Mouse (Mus musculus) inflammation-experienced regulatory T-cells (primary cell): ENCODE data around the gene Vps51. TPM values are rescaled to one million over a fixed set of nuclear protein-coding genes. Genes with fewer than 3 reads are reported as not detected.

Experiments
- polyA plus RNA-seq, 2 experiments: library from polyadenylated mRNA; unstranded; fragments of 100-300 nt; shearing (Covaris generic); gene quantifications; one replicate each; pipeline ENCODE4 v1.2.1; 2017

The Vps51 gene
- 100 to 1,000 TPM in 1 of 2 experiments, 10 to 100 TPM in 1; 79.1 to 114 TPM for polyA plus RNA-seq

DNA sequence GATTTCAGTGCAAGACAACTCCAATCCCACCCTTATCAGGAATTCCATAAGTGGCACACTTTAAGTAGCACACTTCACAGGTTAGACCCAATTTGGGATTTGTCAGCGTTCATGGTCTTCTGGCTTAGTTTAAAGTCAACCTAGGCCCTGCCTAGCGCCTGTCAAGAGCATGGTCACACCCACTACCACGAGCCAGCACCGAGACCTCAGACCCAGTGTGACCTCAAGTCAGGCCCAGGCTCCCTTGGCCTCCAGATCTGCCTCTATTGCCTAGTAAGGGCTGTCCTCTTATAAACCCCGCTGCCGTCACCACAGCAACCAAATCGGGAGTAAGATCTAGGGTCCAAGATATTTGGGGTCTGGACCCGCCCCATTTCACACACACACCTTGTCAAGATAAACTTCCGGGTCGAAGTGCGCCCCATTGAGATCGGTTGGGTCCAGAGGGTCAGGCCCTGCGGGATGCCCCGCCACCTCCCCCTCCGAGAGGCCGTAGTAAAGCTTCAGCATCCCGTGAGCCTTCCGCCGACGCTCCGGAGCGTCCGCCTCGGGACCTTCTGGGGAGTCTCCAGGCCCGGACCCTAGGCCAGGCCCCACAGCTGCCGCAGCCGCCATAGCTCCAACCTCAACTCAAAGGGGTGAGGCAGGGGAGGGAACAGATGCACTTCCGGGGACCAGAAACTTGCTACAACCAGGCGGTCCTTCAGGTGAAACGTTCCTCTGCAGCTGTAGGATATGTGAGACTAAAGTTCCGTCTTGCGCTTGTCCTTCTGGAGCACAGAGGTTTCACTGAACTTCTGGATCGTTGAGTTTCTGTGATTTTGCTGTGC is at the start of gene Vps51:
Gene Vps51 (minus strand): TSS at position 668 of the 830 bp plus-strand sequence.

DNA sequence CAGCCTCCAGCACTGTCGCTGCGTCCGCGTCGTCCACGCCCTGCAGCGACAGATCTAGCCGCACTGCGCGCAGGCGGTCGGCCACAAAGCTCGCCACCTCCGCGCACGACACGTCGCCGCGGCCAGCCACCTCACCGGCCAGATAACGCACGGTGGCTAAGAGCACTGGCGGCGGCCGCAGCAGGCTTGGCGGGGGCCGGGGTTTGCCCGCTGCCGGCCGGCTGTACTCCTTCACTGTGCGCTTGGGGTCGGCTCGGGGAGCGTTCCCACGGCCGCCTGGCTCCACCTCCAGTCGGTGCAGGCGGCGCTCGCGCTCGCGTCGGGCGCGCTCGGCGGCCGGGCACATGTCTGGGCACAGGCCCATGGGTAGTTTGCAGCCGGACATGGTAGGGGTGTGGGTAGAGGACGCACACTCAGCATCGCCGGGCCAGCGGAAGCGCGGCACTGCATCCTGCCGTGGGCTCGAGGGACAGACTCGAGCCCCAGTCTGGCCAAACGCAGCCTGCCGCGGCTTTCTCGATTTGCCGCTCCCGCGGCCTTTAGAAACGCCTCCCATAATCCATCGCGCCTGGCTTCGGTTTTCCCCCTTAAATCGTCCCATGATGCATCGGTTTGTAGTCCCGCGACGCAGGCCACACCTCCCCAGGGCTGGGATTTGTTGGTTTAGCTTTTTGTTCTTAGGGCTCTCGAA is 41.1 kb upstream of the Vps51 start, which contains the start of gene Sac3d1:
Gene Sac3d1 (minus strand): TSS at position 665 of the 691 bp plus-strand sequence.

DNA sequence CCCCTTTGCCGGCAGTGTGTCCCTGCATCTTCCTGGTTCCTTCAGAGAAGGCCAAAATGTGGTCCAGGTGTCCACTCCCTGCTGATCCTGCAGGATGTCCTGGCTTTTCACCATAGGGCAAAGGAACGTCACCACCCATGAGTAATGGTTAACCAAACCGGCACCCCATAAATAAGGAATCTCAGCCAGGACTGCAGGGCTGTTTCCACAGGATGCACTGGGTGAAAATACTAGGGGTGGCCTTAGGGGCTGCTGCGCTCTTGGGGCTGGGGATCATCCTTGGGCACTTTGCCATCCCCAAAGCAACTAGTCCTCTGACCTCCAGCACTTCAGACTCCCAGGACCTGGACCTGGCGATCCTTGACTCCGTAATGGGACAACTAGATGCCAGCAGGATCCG is 28.6 kb upstream of the Vps51 start, which contains the start of gene Naaladl1:
Gene Naaladl1 (plus strand): TSS at position 197 of the 400 bp plus-strand sequence.

DNA sequence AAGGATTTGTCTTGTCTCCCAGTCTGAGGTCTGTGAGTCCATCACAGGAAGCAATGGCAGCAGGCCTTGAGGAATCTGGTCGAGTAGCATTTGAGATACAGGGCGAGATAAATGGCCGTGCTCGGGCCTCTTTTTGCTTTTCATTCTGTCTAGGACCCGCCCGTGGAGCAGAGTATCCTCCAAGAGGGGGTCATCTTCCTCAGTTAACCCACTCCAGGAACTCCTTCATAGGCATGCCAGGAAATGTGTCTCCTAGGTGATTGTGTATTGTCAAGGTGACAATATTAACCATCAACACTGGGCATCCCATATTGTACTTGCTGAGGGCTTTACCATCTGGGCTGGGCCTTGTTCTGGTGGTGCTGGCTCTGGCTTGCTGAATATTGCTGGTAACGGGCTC is 17.1 kb upstream of the Vps51 start, which contains the start of gene AC131692.1:
Gene AC131692.1 (plus strand): TSS at position 301 of the 400 bp plus-strand sequence.

DNA sequence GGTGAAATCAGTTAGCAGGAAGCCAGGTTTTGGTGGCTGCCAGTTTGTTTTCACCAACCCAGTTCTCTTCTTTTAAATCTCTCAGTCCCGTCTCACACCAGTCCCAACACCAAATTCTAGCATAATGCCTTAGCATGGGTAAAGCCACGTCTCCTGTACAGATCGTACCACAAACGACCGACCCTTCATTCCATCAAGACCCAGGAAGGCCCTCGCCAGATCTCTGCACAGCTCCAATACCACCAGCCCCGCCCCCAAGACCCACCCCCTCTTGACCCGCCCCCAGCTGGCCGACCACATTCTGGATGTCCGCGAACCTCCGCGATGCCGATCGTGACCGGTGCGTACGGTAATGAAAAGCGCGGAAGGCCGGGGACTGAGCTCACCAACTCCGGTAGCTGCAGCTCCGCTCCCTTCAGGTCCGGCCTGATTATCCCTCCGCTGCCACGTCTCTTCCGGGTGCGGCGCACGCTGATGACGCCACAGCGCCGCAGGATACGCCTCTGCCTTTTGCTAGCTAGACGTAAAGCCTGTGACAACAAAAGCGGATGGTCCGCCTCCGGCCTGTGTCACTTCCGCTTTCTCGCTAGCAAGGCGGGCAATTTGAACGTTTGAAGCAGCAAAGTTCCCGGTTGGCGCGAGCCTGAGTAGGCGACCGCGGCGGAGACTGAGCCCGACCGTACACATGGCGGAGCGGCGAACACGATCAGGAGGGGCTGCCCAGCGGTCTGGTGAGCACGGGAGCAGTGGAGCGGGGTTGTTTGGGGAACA is 7.6 kb upstream of the Vps51 start, which contains the start of the genes Zfpl1 and Cdca5:
Gene Zfpl1 (minus strand): TSS at position 479 of the 771 bp plus-strand sequence.
Gene Cdca5 (plus strand): TSS at position 506 of the 771 bp plus-strand sequence.

GRCm38 (mm10) chr19:6082156-6082555 is 5.1 kb upstream of the Vps51 start, which contains the start of gene Gm28374:
Gene Gm28374 (minus strand): TSS chr19:6082256.

DNA sequence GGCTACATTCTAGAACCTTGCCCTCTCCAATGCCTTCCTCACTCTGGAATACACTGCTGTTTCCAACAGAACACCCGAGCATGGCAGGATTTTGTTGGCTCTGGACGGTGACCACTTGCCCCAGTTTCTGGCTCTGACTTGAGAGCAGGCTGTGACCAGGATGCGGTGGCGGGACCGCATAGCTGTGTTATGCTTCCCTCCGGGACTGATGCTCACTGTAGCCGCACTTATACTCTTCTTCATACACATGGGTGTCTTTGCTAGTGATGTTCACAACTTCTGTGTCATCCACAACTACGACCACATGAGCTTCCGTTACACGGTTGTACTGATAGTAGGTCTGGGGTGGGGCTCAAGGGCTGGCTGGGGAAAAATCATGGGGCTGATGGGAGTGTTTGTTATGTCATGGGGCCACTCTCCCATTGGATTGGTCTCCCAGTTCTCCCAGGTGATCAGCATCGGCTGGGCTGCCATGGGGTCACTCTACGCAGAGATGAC is 3.0 kb upstream of the Vps51 start, which contains the start of gene Tmem262:
Gene Tmem262 (plus strand): TSS at position 51 of the 498 bp plus-strand sequence.

DNA sequence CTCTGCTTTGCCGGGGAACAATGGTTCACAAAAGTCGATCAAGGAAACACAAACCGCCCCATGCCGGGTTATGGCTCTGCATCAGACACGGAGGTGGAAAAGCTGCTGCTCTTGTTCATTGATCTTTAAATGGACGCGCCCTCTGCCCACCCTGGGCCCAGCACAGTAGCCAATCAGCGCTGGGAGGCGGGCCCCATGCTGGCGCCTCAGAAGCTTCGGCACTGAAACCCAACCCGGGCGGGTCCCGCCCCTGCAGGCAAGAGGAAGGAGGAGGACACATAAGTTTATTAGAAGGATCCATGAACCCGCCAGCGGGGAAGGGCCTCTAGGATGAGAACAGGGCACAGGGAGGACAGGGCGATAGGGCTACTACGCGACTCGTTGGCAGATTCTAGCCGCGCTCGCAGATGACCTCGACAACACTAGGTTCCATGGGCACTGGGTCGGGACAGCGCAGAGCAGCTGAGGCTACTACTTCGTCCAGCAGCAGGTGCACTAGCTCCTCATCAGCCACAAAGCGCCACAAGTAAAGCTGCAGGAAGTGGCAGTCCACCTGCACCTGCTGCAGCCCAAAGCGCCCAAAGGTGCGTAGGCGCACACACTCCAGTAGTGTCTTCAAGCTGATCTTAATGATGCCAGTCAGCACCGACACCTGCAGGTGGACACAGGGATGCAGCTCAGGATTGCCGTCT is 9.2 kb downstream of the Vps51 start, which contains the start of gene Tm7sf2:
Gene Tm7sf2 (minus strand): TSS at position 650 of the 692 bp plus-strand sequence.

GRCm38 (mm10) chr19:6061021-6061533 is 16.0 kb downstream of the Vps51 start, which contains the start of gene Znhit2:
Gene Znhit2 (plus strand): TSS chr19:6061192.

GRCm38 (mm10) chr19:6057313-6058096 is 19.5 kb downstream of the Vps51 start, which contains the start of the genes Mrpl49 and Fau:
Gene Mrpl49 (minus strand): TSS chr19:6057785.
Gene Fau (plus strand): TSS chr19:6057844.

GRCm38 (mm10) chr19:6046294-6047153 is 30.5 kb downstream of the Vps51 start, which contains the start of gene Syvn1:
Gene Syvn1 (plus strand): TSS chr19:6046576.

Other genes starting within 250 kb of the Vps51 start
- gene Frmd8, start 202.0 kb downstream of the Vps51 start, polyA plus RNA-seq: 100 to 1,000 TPM; 223 to 264 TPM
- 10 to 100 TPM; 38.8 to 42.3 TPM for gene Slc25a45, start 199.4 kb downstream of the Vps51 start, polyA plus RNA-seq
- gene Tigd3, start 183.1 kb downstream of the Vps51 start, polyA plus RNA-seq: 1 to 10 TPM in 1 of 2 experiments, under 1 TPM in 1; 0.66 to 1.5 TPM
- 100 to 1,000 TPM; 161 to 208 TPM for gene Dpf2, start 164.2 kb downstream of the Vps51 start, polyA plus RNA-seq
- 1 to 10 TPM in 1 of 2 experiments, under 1 TPM in 1; 0.46 to 1.6 TPM for gene Cdc42ep2, start 152.4 kb downstream of the Vps51 start, polyA plus RNA-seq
- 10 to 100 TPM; 37.4 to 48.6 TPM for gene Pola2, start 113.0 kb downstream of the Vps51 start, polyA plus RNA-seq
- gene Slc22a20, start 91.1 kb downstream of the Vps51 start, polyA plus RNA-seq: under 1 TPM in 1 of 2 experiments, not detected in 1; 0.89 TPM
- 10 to 100 TPM; 64.1 to 70.3 TPM for gene Capn1, start 61.3 kb downstream of the Vps51 start, polyA plus RNA-seq
- gene Syvn1, start 30.7 kb downstream of the Vps51 start, polyA plus RNA-seq: 10 to 100 TPM; 48.2 to 68.1 TPM
- 10 to 100 TPM; 37.1 to 49.2 TPM for gene Mrpl49, start 19.4 kb downstream of the Vps51 start, polyA plus RNA-seq
- 100 to 1,000 TPM; 732 to 759 TPM for gene Fau, start 19.4 kb downstream of the Vps51 start, polyA plus RNA-seq
- 10 to 100 TPM; 35.7 to 43.9 TPM for gene Znhit2, start 16.0 kb downstream of the Vps51 start, polyA plus RNA-seq
- 10 to 100 TPM; 14.2 to 15.2 TPM for gene Tm7sf2, start 8.9 kb downstream of the Vps51 start, polyA plus RNA-seq
- 1 to 10 TPM in 1 of 2 experiments, not detected in 1; 2.5 TPM for gene Tmem262, start 2.8 kb upstream of the Vps51 start, polyA plus RNA-seq
- under 1 TPM; 0.68 to 0.80 TPM for gene Gm28374, start 5.0 kb upstream of the Vps51 start, polyA plus RNA-seq
- 10 to 100 TPM; 47.3 to 48.0 TPM for gene Zfpl1, start 7.7 kb upstream of the Vps51 start, polyA plus RNA-seq
- gene Cdca5, start 7.8 kb upstream of the Vps51 start, polyA plus RNA-seq: 1 to 10 TPM in 1 of 2 experiments, not detected in 1; 1.9 TPM
- gene AC131692.1, start 17.2 kb upstream of the Vps51 start, polyA plus RNA-seq: 1 to 10 TPM in 1 of 2 experiments, not detected in 1; 1.3 TPM
- 1 to 10 TPM in 1 of 2 experiments, under 1 TPM in 1; 0.14 to 1.2 TPM for gene Naaladl1, start 28.6 kb upstream of the Vps51 start, polyA plus RNA-seq
- gene Sac3d1, start 41.4 kb upstream of the Vps51 start, polyA plus RNA-seq: 10 to 100 TPM; 17.7 to 37.8 TPM
- gene Snx15, start 51.1 kb upstream of the Vps51 start, polyA plus RNA-seq: 10 to 100 TPM; 29.5 to 41.7 TPM
- gene Batf2, start 63.8 kb upstream of the Vps51 start, polyA plus RNA-seq: not detected
- gene Arl2, start 64.3 kb upstream of the Vps51 start, polyA plus RNA-seq: 10 to 100 TPM; 18.3 to 30.3 TPM
- gene Majin, start 107.2 kb upstream of the Vps51 start, polyA plus RNA-seq: 1 to 10 TPM in 1 of 2 experiments, not detected in 1; 1.2 TPM
- not detected for gene Gpha2, start 149.1 kb upstream of the Vps51 start, polyA plus RNA-seq
- 10 to 100 TPM; 21.9 to 26.7 TPM for gene Ppp2r5b, start 158.6 kb upstream of the Vps51 start, polyA plus RNA-seq
- gene Atg2a, start 164.4 kb upstream of the Vps51 start, polyA plus RNA-seq: 10 to 100 TPM; 23.5 to 31.5 TPM
- 10 to 100 TPM; 22.3 to 27.6 TPM for gene Ehd1, start 199.5 kb upstream of the Vps51 start, polyA plus RNA-seq
- gene Cdc42bpg, start 229.2 kb upstream of the Vps51 start, polyA plus RNA-seq: under 1 TPM; 0.11 to 0.46 TPM